Mouse (Mus musculus): ENCODE measurements around the gene Cdk19.

- no peak for TF ChIP-seq POLR2A (IDR thresholded peaks at IDR 0.05; ENCODE audit: low read depth, low read length)
- TF ChIP-seq CTCF (IDR thresholded peaks at IDR 0.05; ENCODE audit: extremely low read depth, insufficient read depth, insufficient read length, insufficient replicate concordance) = no peak
Measured at GRCm38 (mm10) chr10:40359131-40359530, 19.8 kb downstream of the Cdk19 start.

Measured in spleen, adult 2 months (tissue).